Mouse (Mus musculus) lung, embryonic 16.5 days (tissue): ENCODE measurements at regions not wholly inside any gene's neighbourhood (a gene's known extent, or its start where the extent isn't known, plus 50 kb on each side); places are given as distances from the start of the nearest gene placed in this dataset.
"Not testable (repeated sequence)": the region's sequence is repeated elsewhere in the genome, so short reads cannot be mapped to it uniquely, and the experiment has no call there.

Experiments used
- ATAC-seq: fragments of 200-750 bp; cut with Nextera tagmentation; 2 replicates; pipeline ENCODE4 v1.8.0; 2017; ENCODE audit warnings: low read depth, mild to moderate bottlenecking, moderate library complexity
- H3K27ac ChIP-seq: fragments of 300-500 bp; sonication (generic); 2 replicates; pipeline ENCODE4 v1.5.1; 2014; ENCODE audit warnings: mild to moderate bottlenecking, control low read depth, low read length
- H3K27me3 ChIP-seq: fragments of 300-500 bp; sonication (generic); 2 replicates; pipeline ENCODE4 v1.6.1; 2014; ENCODE audit warnings: low read depth, low read length, mixed read lengths; ENCODE audit not compliant: control insufficient read depth, insufficient read depth
- H3K36me3 ChIP-seq: fragments of 300-500 bp; sonication (generic); 2 replicates; pipeline ENCODE4 v1.6.1; 2014; ENCODE audit warnings: low read length; ENCODE audit not compliant: control insufficient read depth, insufficient read depth
- H3K4me1 ChIP-seq: fragments of 300-500 bp; sonication (generic); replicated peaks from 2 replicates; pipeline ENCODE4 v1.6.1; 2014; ENCODE audit warnings: low read length, mixed read lengths; ENCODE audit not compliant: control insufficient read depth, insufficient read depth
- H3K4me2 ChIP-seq: fragments of 300-500 bp; sonication (generic); 2 replicates; pipeline ENCODE4 v1.6.1; 2014; ENCODE audit warnings: low read depth, low read length, control low read depth
- H3K4me3 ChIP-seq: fragments of 300-500 bp; sonication (generic); 2 replicates; pipeline ENCODE4 v1.5.1; 2014; ENCODE audit warnings: mild to moderate bottlenecking, low read length, control low read depth
- H3K9ac ChIP-seq: fragments of 300-500 bp; sonication (generic); 2 replicates; pipeline ENCODE4 v1.6.1; 2014; ENCODE audit warnings: low read length, control low read depth
- H3K9me3 ChIP-seq: fragments of 300-500 bp; sonication (generic); 2 replicates; pipeline ENCODE4 v1.6.1; 2016; ENCODE audit warnings: low read length; ENCODE audit not compliant: control insufficient read depth
- WGBS: fragments of 180-500 bp; shearing (Covaris S2); extraction: QIAGEN DNeasy Blood & Tissue Kit; methylation state at CpG from one replicate; pipeline ENCODE4 v1.1.7; 2014; 5-methylcytosine and 5-hydroxymethylcytosine counted together

GRCm38 (mm10) chr6:50822236-50823151, 168.3 kb upstream of the Npvf start:
- Histone ChIP-seq H3K27me3 (peaks cover 3% of the 10 kb centered on the region; the same call in 1 of the 2 replicates), H3K4me3 (no peak overlapping the region), H3K9me3 (no peaks in the 10 kb centered on the region), H3K4me2 (no peak overlapping the region), H3K36me3 (no peaks in the 10 kb centered on the region), H3K27ac (no peak overlapping the region), H3K4me1 (no peaks in the 10 kb centered on the region), H3K9ac (no peak overlapping the region)
- whole genome bisulfite sequencing = 52% methylated on average over 18 of the region's 18 CpGs
- ATAC-seq = 0 out of 2 replicates have a peak, but pooled peaks have one; percentile 29

- Histone ChIP-seq H3K4me1 (no peaks in the 10 kb centered on the region), H3K36me3 (no peaks in the 10 kb centered on the region), H3K4me3 (no peak overlapping the region), H3K9me3 (no peaks in the 10 kb centered on the region), H3K9ac (no peak overlapping the region), H3K4me2 (peak overlapping the region; percentile 7; the same call in 1 of the 2 replicates), H3K27ac (no peak overlapping the region), H3K27me3 (peaks cover 3% of the 10 kb centered on the region; the same call in 1 of the 2 replicates)
- 29% methylated on average over 18 of the region's 18 CpGs for WGBS
- ATAC-seq = peak; percentile 34; the same call in 1 of the 2 replicates
Measured at GRCm38 (mm10) chr6:50823220-50823910, 169.1 kb upstream of the Npvf start.

GRCm38 (mm10) chr6:50824466-50824865, 170.2 kb upstream of the Npvf start:
- no peaks in the 10 kb centered on the region for H3K9me3 ChIP-seq
- ATAC-seq = no peak
- no peaks in the 10 kb centered on the region for H3K36me3 ChIP-seq
- no peak overlapping the region for H3K9ac ChIP-seq
- 69% methylated on average over 4 of the region's 4 CpGs for WGBS
- H3K4me3 ChIP-seq = no peak overlapping the region
- H3K27me3 ChIP-seq = peaks cover 3% of the 10 kb centered on the region; the same call in 1 of the 2 replicates
- no peaks in the 10 kb centered on the region for H3K4me1 ChIP-seq
- no peak overlapping the region for H3K4me2 ChIP-seq
- no peak overlapping the region for H3K27ac ChIP-seq

GRCm38 (mm10) chr6:50831725-50832124, 177.5 kb upstream of the Npvf start:
- WGBS = 41% methylated on average over 5 of the region's 5 CpGs
- Histone ChIP-seq H3K27ac (no peak overlapping the region), H3K4me3 (no peak overlapping the region), H3K4me2 (no peak overlapping the region), H3K4me1 (no peaks in the 10 kb centered on the region), H3K9ac (no peak overlapping the region), H3K36me3 (no peaks in the 10 kb centered on the region), H3K9me3 (no peaks in the 10 kb centered on the region), H3K27me3 (no peaks in the 10 kb centered on the region)
- no peak for ATAC-seq

- no peak overlapping the region for H3K4me3 ChIP-seq
- WGBS = 79% methylated on average over 6 of the region's 6 CpGs
- no peaks in the 10 kb centered on the region for H3K27me3 ChIP-seq
- H3K9ac ChIP-seq = no peak overlapping the region
- no peak overlapping the region for H3K27ac ChIP-seq
- ATAC-seq = no peak
- H3K9me3 ChIP-seq = no peaks in the 10 kb centered on the region
- no peaks in the 10 kb centered on the region for H3K36me3 ChIP-seq
- no peak overlapping the region for H3K4me2 ChIP-seq
- H3K4me1 ChIP-seq = no peaks in the 10 kb centered on the region
Measured at GRCm38 (mm10) chr6:50835997-50836625, 181.9 kb upstream of the Npvf start.

- Histone ChIP-seq H3K4me1 (no peaks in the 10 kb centered on the region), H3K27ac (no peak overlapping the region), H3K36me3 (no peaks in the 10 kb centered on the region), H3K27me3 (no peaks in the 10 kb centered on the region), H3K4me2 (no peak overlapping the region), H3K4me3 (no peak overlapping the region), H3K9ac (no peak overlapping the region), H3K9me3 (no peaks in the 10 kb centered on the region)
- ATAC-seq = no peak
- WGBS = 63% methylated on average over 9 of the region's 9 CpGs
Measured at GRCm38 (mm10) chr6:50840826-50841225, 186.6 kb upstream of the Npvf start.

GRCm38 (mm10) chr6:50845246-50845645, 191.0 kb upstream of the Npvf start:
- not testable (repeated sequence) for H3K27me3 ChIP-seq, H3K4me1 ChIP-seq, H3K36me3 ChIP-seq, H3K4me2 ChIP-seq, H3K9me3 ChIP-seq, ATAC-seq, H3K27ac ChIP-seq, H3K9ac ChIP-seq, H3K4me3 ChIP-seq
- WGBS = 91% methylated on average over 2 of the region's 2 CpGs

GRCm38 (mm10) chr6:50846740-50847516, 192.7 kb upstream of the Npvf start:
- H3K4me3 ChIP-seq = no peak overlapping the region
- no peak overlapping the region; the same call in 1 of the 2 replicates for H3K4me2 ChIP-seq
- H3K9me3 ChIP-seq = no peaks in the 10 kb centered on the region
- H3K9ac ChIP-seq = no peak overlapping the region
- H3K27ac ChIP-seq = no peak overlapping the region
- H3K36me3 ChIP-seq = no peaks in the 10 kb centered on the region
- no peak for ATAC-seq
- WGBS = 37% methylated on average over 18 of the region's 18 CpGs
- H3K27me3 ChIP-seq = no peaks in the 10 kb centered on the region
- peaks cover 3% of the 10 kb centered on the region; the same call in 1 of the 2 replicates for H3K4me1 ChIP-seq
